Mouse (Mus musculus) limb, embryonic 11.5 days (tissue): ENCODE results near the gene Rfc2. TPM values are rescaled to one million over a fixed set of nuclear protein-coding genes. Genes with fewer than 3 reads are reported as not detected.

Experiments used
- ATAC-seq: fragments of 200-750 bp; cut with Nextera tagmentation; 2 replicates; pipeline ENCODE4 v1.8.0; 2017; ENCODE audit warnings: low read depth; ENCODE audit not compliant: insufficient number of reproducible peaks, low FRiP score, low TSS enrichment
- DNase-seq: peaks from one replicate; pipeline ENCODE4 v3.0.0-alpha.2; 2015; ENCODE audit warnings: low spot score
- H3K27ac ChIP-seq: fragments of 300-500 bp; sonication (generic); replicated peaks from 2 replicates; pipeline ENCODE4 v1.5.1; 2014; ENCODE audit warnings: low read depth, mild to moderate bottlenecking, low read length
- H3K27me3 ChIP-seq: fragments of 300-500 bp; sonication (generic); 2 replicates; pipeline ENCODE4 v1.6.1; 2014; ENCODE audit warnings: mild to moderate bottlenecking, low read length, mixed read lengths; ENCODE audit not compliant: control insufficient read depth, insufficient read depth
- H3K36me3 ChIP-seq: fragments of 300-500 bp; sonication (generic); 2 replicates; pipeline ENCODE4 v1.6.1; 2014; ENCODE audit warnings: mild to moderate bottlenecking, low read length, moderate library complexity, mixed read lengths; ENCODE audit not compliant: control insufficient read depth, insufficient read depth
- H3K4me1 ChIP-seq: fragments of 300-500 bp; sonication (generic); 2 replicates; pipeline ENCODE4 v1.6.1; 2014; ENCODE audit warnings: low read length, mixed read lengths; ENCODE audit not compliant: control insufficient read depth, insufficient read depth
- H3K4me2 ChIP-seq: fragments of 300-500 bp; sonication (generic); 2 replicates; pipeline ENCODE4 v1.6.1; 2014; ENCODE audit warnings: low read depth, mild to moderate bottlenecking, moderate library complexity; ENCODE audit not compliant: severe bottlenecking
- H3K4me3 ChIP-seq: fragments of 300-500 bp; sonication (generic); 2 replicates; pipeline ENCODE4 v1.5.1; 2014; ENCODE audit warnings: low read depth, low read length
- H3K9ac ChIP-seq: fragments of 300-500 bp; sonication (generic); 2 replicates; pipeline ENCODE4 v1.6.1; 2014; ENCODE audit warnings: mild to moderate bottlenecking, low read length
- H3K9me3 ChIP-seq: fragments of 300-500 bp; sonication (generic); 2 replicates; pipeline ENCODE4 v1.6.1; 2016; ENCODE audit warnings: low read length; ENCODE audit not compliant: control insufficient read depth
- WGBS: fragments of 180-500 bp; shearing (Covaris S2); extraction: QIAGEN DNeasy Blood & Tissue Kit; methylation state at CpG from one replicate; pipeline ENCODE4 v1.1.7; 2014; 5-methylcytosine and 5-hydroxymethylcytosine counted together
- polyA plus RNA-seq: library from polyadenylated mRNA; unstranded; fragments of >200 nt; fragmentation: Nextera tagmentation; extraction: Ambion mirVana; gene quantifications from 2 replicates; pipeline ENCODE4 v1.2.1, GENCODE M21; 2014

The Rfc2 gene
- polyA plus RNA-seq, 1 experiment from 2014 or later: 420 TPM

DNA sequence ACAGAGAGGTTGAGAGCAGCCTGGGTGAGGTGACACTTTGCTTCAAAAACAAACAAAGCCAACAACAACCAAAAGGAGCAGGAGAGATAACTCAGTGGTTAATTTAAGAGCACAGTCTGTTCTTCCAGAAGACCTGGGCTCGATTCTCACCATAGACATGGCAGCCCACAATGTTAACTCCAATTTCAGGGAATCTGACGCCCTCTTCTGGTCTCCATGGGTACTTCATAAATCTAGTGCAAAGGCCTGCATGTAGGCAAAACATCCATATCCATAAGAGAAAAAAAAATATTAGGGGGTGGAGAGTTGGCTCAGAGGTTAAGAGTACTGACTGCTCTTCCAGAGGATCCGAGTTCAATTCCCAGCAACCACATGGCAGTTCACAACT is 35.9 kb upstream of the Rfc2 start:
- no peak for DNase-seq
- 49% methylated on average over 3 of the region's 3 CpGs for WGBS
- Histone ChIP-seq H3K27ac (no peak overlapping the region), H3K9me3 (no peaks in the 10 kb centered on the region), H3K36me3 (no peaks in the 10 kb centered on the region; the same call in 1 of the 2 replicates), H3K4me3 (no peak overlapping the region), H3K27me3 (no peaks in the 10 kb centered on the region), H3K4me2 (no peak overlapping the region), H3K4me1 (peaks cover 10% of the 10 kb centered on the region), H3K9ac (no peak overlapping the region)
- no peak for ATAC-seq

DNA sequence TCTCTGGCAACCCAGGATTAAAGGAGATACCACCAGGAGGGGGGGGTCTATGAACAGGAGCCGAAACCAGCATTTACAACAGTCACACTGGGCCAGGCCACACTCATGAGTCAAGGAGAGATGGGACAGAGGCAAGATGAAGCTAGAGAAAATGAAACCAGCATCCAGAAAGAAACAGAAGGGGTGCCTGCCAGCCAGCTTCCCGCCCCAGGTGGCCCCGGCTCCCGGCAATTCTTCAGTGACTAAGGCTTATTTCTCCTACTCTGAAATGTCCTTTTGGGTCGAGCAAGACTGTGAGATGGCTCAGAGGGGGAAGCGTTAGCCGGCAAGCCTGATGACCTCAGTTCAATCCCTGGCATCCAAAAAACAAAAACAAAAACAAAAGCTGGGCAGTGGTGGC is 34.4 kb upstream of the Rfc2 start:
- no peaks in the 10 kb centered on the region for H3K27me3 ChIP-seq
- WGBS: 85% methylated on average over 7 of the region's 7 CpGs
- no peak overlapping the region for H3K27ac ChIP-seq
- no peak for ATAC-seq
- peaks cover 16% of the 10 kb centered on the region for H3K4me1 ChIP-seq
- H3K9ac ChIP-seq: no peak overlapping the region
- H3K36me3 ChIP-seq: no peaks in the 10 kb centered on the region; the same call in 1 of the 2 replicates
- H3K4me2 ChIP-seq: no peak overlapping the region
- H3K4me3 ChIP-seq: no peak overlapping the region
- H3K9me3 ChIP-seq: no peaks in the 10 kb centered on the region
- no peak for DNase-seq

DNA sequence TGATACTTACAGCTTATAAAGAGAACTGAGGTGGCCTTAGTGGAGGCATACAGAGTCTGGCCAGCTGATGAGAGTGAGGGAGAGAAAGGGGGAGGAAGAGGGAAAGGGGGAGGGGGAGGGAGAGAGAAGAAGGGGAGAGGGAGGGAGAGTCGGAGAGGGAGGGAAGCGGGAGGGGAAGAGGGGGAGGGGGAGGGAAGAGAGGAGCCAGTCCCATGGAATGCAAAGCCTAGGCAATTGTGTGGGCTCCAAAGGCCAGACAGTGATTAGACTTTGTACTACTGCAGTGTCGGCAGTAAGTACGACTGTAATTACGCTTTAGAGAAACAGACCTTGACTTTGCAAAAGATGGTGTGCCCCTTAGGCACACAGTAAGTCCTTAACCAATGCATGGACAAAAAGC is 32.9 kb upstream of the Rfc2 start:
- Histone ChIP-seq H3K27me3 (no peaks in the 10 kb centered on the region), H3K27ac (no peak overlapping the region), H3K4me3 (no peak overlapping the region), H3K4me1 (peaks cover 21% of the 10 kb centered on the region), H3K9ac (no peak overlapping the region), H3K9me3 (no peaks in the 10 kb centered on the region), H3K4me2 (no peak overlapping the region), H3K36me3 (no peaks in the 10 kb centered on the region; the same call in 1 of the 2 replicates)
- DNase-seq: no peak
- WGBS: 54% methylated on average over 5 of the region's 5 CpGs
- no peak for ATAC-seq

DNA sequence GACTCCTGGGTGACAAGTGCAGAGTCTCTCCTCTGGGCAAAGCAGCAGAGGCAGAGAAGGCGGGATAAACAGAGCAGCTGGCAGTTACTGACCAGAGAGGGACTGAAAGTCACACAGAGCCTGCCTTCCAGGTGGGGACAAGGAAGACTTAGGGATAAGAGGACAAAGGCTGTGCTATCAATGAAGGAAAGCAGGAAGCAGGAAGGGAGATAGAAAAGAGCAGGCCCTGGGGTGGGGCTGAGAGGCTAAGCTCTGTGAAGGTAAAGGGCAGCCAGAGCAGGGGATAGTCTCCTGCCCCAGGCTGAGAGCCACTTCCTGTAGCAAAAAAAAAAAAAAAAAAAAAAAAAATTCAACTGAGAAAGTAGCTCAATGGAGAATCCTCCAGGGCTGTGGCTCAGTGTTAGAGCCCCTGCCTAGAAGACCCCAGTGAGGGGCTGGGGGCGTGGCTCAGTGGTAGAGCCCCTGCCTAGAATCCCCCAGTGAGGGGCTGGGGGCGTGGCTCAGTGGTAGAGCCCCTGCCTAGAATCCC is 31.5 kb upstream of the Rfc2 start:
- H3K36me3 ChIP-seq: no peaks in the 10 kb centered on the region; the same call in 1 of the 2 replicates
- no peaks in the 10 kb centered on the region for H3K9me3 ChIP-seq
- H3K27ac ChIP-seq: no peak overlapping the region
- DNase-seq: no peak
- H3K27me3 ChIP-seq: no peaks in the 10 kb centered on the region
- H3K4me2 ChIP-seq: no peak overlapping the region
- H3K4me3 ChIP-seq: no peak overlapping the region; the same call in 1 of the 2 replicates
- no peak for ATAC-seq
- WGBS: 89% methylated on average over 3 of the region's 3 CpGs
- H3K9ac ChIP-seq: no peak overlapping the region
- H3K4me1 ChIP-seq: peaks cover 21% of the 10 kb centered on the region

DNA sequence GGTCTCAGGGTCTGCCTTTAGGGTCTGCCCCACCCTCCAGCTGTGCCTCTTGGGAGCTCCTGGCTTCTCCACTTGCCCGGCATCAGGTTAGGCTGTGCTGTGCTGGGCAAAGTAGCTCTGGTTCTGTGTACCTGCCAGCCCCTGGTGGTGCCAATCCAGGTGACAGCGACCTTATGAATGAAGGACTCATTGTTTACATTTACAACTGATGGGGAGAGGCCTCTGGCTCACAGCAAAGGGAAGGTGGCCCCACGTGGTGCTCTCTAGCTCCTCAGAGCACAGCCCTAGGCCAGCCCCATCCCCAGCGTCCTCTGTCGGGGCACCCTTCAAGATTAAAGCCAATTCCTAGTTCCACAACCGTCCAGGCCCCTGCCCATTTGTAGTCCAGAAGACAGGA is 30.3 kb upstream of the Rfc2 start:
- peak overlapping the region; percentile 86 for H3K4me3 ChIP-seq
- peak overlapping the region; percentile 94; the same call in 1 of the 2 replicates for H3K27ac ChIP-seq
- 12% methylated on average over 6 of the region's 6 CpGs for WGBS
- no peaks in the 10 kb centered on the region for H3K27me3 ChIP-seq
- peak overlapping the region; percentile 87 for H3K9ac ChIP-seq
- peaks cover 27% of the 10 kb centered on the region for H3K4me1 ChIP-seq
- ATAC-seq (peak; percentile 7; the same call in 1 of the 2 replicates), DNase-seq (no peak)
- no peaks in the 10 kb centered on the region; the same call in 1 of the 2 replicates for H3K36me3 ChIP-seq
- no peaks in the 10 kb centered on the region for H3K9me3 ChIP-seq
- H3K4me2 ChIP-seq: peak overlapping the region; percentile 98

DNA sequence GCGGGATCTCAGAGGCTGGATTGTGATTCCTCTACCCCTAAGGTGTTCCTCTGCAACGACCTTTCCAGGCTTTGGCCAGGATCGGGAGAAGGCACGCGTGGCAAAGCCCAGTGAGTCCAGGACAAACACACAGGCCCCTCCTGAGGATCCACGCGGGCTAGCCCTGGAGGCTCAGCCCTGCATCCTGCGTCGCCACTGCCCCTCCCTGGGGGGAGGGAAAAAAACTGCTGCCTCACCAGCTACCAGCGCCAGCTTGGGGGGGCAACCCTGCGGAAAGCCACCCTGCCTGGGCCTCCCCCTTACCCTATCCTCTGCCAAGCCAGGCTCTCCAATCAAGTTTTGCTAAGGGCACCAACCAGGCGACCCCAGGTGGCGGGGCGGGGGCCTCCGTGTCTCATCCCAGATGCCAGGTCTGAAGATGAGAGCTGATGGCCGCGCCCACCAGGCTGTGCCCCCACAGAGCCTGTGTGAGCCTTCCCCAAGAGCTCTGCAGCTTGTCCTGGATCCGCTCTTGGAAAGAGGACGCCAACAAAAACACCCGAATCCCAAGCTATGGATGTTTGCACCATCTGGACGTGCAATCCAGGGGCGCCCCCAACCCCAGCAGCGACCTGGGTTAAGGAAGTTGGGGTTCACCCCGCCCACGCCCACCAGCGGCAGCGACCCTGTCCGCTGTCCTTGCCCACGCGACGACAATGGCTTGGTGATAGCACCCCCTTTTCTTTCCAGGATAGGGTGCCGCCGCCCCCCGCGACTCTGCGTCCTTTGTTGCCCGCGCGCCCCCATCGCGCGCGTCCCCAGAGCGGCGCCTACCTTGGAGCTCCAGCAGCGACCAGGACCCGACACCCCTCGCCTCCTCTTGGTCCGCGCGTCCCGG is 29.7 kb upstream of the Rfc2 start:
- Histone ChIP-seq H3K27ac (peak overlapping the region; percentile 94), H3K4me1 (peaks cover 29% of the 10 kb centered on the region), H3K4me2 (peak overlapping the region; percentile 98), H3K27me3 (no peaks in the 10 kb centered on the region), H3K9me3 (no peaks in the 10 kb centered on the region), H3K9ac (peak overlapping the region; percentile 87), H3K36me3 (no peaks in the 10 kb centered on the region; the same call in 1 of the 2 replicates), H3K4me3 (peak overlapping the region; percentile 86)
- peak; percentile 58 for DNase-seq
- WGBS: 2% methylated on average over 52 of the region's 52 CpGs
- ATAC-seq: 0 out of 2 replicates have a peak, but pooled peaks have one; percentile 8

DNA sequence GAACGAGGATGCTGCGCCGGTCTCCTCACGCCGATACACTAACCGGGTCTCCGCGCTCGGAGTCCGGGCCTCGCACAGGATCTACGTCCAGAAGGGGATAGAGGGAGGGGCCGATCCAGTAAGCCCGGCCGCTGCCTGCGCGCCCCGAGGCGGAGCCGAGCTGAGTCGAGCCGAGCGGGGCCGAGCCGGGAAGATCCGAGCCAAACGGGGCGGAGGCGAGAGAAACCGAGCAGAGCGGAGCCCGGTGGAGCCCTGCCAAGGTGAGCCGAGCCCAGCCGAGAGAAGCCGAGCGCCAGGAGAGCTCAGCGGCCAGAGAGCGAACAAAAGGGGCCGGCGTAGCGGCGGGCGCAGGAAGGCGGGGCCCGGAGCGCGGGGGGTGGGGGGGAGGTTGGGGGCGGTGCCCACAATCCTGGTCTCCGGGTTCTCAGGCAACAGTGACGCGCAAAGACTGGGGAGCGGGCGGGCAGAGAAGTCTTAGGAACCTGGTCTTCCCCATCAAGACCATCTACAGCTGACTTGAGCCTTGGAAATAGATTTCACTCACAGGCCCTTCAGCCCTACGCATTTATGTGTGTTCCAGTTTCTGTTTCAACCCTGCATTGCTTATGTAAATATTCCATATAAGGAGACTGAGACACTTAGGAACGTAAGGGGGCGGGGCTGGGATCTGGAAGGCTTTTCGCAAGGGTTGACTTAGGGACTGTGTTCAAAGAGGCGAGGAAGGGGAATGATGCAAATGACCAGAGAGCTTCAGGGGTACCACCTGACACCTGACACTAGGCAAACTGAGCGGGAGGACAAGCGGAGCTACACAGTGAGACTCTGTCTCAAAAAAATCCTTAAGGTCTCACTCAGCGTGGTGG is 28.8 kb upstream of the Rfc2 start, which contains the start of gene Clip2:
Clip2 (minus strand) TSS at position 325 of the 863 bp plus-strand sequence.
- H3K9ac ChIP-seq: peak within 1 kb of the TSS; percentile 87
- DNase-seq: peak; percentile 93
- H3K4me1 ChIP-seq: peaks cover 29% of the 10 kb centered on the region
- peak within 1 kb of the TSS; percentile 94 for H3K27ac ChIP-seq
- peak; percentile 85 for ATAC-seq
- H3K4me2 ChIP-seq: peak within 1 kb of the TSS; percentile 98
- no peaks in the 10 kb centered on the region for H3K27me3 ChIP-seq
- no peaks in the 10 kb centered on the region for H3K9me3 ChIP-seq
- H3K36me3 ChIP-seq: no peaks in the 10 kb centered on the region; the same call in 1 of the 2 replicates
- peak within 1 kb of the TSS; percentile 86 for H3K4me3 ChIP-seq
- under 1% methylated on average over 55 of the region's 61 CpGs for WGBS
